Mouse (Mus musculus) megakaryocyte, adult 5-6 weeks (primary cell): ENCODE data around the gene Tbl1x. TPM values are rescaled to one million over a fixed set of nuclear protein-coding genes. Genes with fewer than 3 reads are reported as not detected.

Experiments
- ATAC-seq: 2 replicates; pipeline ENCODE4 v1.8.0; 2016; ENCODE audit warnings: mild to moderate bottlenecking, inconsistent platforms; ENCODE audit not compliant: poor library complexity, severe bottlenecking
- total RNA-seq, 2 experiments: library from RNA; stranded (forward) in 1 of 2; stranded (reverse) in 1 of 2; fragments of 153-499, 151-499 nt in 1 of 2; fragments of 221-1000, 200-1000 nt in 1 of 2; gene quantifications; 2 replicates each; pipeline versions ENCODE4 v1.2.3 to v1.2.4; 2015 to 2017

Gene Tbl1x
- total RNA-seq, 2 experiments from 2014 or later: 23.6 to 40.9 TPM

DNA sequence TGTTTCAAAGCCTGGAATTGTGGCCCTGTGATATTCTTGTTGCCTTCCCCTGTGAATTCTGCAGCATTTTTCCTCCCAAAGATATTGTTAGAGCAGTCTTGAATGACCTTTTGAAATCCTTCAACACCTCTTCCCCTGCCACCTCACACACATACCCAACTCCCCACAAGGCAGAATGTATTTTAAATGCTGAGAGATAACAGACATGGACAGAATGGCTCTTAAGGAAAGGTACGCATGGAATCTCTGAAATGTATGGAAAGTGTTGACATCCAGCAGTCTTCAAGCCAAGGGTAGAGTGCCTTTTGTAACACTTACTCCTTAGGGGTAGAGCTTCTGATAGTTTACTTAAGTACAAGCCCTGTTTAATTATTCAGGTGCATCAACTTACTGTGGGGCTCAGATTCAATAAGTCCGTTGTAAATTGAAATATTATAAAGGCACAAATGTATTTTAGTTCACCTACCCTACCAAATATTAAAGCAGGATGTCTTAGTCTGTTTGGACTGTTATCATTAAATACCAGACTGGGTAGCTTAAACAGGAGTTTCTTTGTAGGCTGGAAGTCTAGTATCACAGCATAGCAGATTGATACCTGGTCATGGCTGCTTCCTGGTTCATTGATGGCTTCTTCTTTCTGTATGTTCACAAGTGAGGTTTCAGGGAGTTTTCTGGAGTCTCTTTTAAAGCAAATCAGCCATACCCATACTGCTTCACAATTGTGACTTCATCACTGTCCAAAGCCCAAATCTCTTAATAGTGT is 92.9 kb downstream of the Tbl1x start:
- no peak for ATAC-seq

DNA sequence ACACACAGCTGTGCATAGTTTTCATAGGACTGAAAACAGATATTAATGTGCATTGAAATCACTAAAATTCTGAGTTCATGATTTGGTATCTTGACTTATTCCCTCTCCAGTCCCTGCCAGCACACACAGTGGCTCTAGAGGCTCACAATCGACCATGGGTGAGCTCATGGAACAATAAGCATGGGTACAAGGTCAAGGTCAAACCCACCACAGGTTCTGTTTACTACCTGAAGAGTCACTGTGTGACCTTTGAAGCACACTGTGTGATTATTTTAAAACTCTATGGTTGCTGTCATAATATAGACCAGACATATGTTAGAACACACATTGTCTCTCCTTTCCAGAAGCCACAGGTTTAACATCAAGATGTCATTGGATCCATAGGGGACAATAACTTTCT is 96.7 kb downstream of the Tbl1x start:
- ATAC-seq: no peak

DNA sequence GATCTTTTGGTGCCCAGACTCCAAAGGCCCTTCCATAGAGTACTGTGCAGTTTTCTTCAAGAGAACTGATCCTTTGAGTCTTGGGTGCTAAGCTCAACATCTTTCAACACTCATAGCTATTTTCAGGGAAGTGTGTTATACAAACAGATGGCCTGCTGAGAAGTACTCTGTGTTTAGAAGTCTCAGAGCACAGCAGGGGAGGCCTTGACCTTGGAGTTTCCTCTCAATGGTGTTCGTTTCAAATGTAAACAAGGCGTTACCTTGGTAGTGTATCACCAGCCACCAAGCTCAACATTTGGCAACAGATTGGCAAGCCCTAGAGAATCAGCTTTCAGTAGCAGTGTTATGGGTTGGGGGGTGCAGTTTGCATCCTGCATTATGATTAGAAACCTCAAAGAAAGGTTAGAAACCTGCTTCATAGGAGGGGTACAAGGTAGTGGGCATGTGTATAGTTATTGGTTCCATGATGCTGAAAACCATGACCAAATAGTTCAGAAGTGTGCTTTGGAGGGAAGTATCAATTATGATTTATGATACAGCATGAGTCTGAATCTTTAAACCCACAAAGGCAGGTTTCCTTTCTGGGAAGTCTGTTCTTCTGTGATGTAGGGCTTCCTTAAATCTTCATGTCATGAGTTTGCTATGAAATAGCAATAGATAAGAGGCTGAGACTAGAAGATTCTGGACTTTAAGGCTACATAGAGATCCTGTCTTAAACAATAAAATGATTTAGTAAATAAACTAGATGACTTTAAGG is 98.3 kb downstream of the Tbl1x start:
- ATAC-seq: no peak

DNA sequence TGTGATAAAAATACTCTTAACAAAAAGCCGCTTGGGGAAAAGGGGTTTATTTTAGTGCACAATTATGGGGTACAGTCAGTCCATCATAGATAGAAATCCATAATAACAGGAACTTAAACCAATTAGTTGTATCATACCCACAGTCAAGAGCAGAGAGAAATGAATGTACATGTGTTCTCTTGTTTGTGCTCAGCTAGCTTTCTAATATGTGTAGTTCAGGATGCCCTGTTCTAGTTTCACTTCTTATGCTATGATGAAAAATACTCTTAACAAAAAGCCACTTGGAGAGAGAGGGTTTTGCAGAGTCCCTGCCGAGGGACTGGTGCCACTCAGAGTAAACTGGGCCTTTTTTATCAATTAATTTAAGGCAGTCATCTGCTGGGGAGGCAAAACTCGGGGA is 101.1 kb downstream of the Tbl1x start:
- no peak for ATAC-seq

DNA sequence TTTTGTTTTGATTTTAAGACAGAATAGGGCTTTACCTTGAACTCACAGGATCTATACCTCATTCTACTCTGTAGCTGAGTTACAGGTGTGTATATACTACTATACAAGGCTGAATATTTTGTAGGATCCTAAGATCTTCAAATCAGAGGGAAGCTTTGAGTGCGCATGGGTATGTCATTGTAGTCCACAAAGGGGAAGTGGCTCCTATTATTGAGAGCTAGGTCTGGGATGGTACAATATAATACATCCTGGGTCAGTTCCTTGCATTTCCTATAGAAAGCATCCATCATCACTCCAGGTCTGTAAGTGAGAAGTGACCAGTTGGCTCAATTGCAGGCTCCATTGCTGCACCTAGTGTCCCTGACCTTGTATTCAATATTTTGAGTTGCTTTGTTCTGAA is 102.2 kb downstream of the Tbl1x start:
- peak; percentile 52 for ATAC-seq

DNA sequence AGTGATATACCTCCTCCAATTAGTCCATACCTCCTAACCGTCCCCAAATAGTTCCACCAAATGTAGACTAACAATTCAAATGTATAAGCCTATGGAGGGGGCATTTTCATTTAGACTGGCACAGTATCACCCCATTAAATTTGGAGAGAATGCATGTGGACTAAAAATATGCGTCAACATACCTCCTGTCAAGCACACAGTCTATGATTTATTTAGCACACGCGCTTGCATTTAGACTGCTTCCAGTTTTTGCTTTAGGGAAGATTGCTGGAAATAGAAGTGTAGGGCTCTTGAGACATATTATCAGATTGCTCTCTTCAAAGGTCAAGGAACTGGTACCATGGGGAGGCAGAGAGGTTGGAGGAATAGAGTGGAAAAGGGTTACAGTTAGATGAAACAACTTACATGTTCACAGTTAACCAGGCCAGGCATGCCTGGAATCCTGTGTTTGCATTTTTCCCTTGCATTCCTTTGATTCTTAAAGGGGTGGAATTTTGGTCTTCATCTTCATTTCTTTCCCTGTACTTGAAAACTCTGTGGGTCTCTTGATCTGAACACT is 105.0 kb downstream of the Tbl1x start:
- no peak for ATAC-seq

DNA sequence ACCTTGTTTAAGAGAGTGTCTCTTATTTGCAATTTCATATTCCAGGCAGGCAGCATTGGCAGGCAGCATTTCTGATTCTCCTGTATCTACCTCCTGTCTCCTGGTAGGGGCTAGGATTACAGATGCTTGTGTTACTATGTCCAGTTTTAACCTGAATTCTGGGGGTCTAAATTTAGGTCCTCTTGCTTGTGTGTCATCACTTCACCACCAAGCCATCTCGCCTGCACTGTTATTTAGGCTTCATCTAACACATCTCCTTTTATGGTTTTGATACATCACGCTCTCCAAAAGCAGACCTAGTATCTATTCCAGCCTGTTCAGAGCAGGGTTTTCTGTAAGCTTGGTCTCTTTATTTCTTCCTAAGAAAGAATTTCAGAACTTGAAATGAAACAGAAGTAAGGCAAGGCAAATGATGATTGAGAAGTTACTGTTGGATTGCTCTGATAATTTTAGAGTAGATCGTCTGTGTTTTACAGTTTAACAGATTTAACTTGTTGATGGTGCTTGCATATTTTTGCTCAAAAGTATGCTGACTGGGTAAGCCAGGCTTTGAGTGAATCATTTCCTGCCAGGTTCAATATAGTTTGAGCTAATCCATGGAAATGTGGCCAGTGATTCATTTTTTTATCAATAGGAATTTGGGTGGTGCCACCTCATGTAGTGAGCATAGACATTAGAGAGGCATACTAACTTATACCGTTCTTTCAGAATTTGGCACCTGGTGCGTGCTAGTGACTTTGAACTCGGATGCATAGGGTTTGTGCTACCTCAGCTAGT is 106.7 kb downstream of the Tbl1x start:
- no peak for ATAC-seq

DNA sequence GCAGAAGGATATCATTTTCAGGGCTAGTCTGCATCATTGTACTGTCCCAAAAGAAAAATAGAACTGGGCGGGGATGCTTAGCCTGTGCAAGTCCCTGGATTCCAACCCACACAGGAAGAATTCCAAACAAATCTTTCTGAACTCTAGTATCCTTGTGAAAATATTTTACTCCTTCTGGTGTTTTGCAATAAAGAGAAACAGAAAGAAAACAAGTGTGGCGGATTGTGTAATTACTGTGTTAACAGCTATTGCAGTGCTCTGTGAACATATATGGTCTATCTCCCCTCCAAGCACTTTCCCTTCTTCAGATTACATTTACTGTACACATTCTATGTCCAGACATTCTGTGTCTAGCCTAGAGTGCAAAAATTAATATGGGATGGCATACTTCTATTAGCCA is 119.6 kb downstream of the Tbl1x start:
- no peak; the same call in 1 of the 2 replicates for ATAC-seq

DNA sequence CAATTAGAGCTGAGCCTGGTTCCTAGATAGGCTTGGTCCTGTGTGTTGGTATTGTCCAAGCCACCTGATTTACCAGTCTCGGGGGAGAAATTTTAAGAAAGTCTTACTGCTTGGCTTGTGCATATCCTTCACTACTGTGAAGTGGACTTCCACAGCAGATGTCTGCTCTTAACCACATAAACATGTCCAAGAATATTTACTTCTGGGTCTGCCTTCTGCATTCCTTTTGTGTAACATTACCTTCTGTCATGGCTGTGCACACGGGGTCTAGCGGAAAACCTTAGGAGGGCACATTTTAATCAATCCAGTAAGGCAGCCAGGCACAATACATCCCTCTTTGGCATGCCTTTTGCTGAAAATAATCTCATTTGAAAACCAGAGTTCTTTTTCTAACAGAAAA is 125.7 kb downstream of the Tbl1x start:
- no peak for ATAC-seq

DNA sequence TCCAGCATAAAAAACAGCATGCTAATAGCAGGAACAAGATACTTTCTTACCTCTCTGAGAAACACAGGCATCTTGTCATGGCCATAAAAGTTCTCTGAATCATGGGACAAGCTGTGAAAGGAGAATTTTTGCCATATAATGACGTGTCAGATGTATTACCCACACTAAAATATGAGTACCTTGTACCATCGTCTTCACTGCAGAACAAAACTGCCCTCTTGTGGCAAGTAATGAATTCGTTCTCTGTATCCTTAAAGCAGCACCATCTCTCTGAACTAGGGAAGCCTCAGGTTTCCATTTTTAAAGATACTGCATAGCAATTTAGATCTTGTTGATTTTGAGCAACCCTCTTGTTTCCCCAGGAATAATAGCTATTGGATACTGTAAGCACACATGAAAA is 127.3 kb downstream of the Tbl1x start:
- ATAC-seq: peak; percentile 78

DNA sequence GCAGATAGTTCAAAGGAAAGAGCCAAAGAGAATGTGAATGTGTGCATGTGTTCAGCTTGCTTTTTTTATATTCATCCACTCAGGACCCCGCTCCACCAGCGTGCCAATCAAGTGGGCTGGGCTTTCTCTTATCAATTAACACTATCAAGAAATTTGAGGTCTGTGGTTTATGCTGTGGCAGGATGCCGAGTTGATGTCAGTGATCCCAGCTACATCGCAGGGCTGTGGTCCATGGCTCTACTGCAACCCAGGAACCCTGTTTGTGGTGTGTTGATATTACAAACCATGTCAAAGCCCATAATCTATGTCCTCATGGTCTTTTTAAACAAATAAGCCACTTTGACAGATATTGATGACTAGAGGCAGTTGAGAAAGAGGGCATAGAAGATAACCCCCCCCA is 129.5 kb downstream of the Tbl1x start:
- no peak for ATAC-seq

DNA sequence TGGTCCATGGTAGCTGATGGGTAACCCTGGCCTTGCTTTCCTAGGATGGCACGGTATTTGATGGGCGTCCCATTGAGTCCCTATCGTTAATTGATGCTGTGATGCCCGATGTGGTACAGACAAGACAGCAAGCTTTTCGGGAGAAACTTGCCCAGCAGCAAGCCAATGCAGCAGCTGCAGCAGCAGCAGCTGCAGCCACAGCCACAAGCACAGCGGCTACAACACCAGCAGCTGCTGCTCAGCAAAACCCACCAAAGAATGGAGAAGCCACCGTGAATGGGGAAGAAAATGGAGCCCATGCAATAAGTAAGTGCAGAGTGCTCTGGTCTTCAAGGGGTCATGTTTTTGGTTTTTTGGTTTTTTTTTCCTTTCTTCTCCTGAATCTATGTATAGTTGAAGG is 135.4 kb downstream of the Tbl1x start:
- ATAC-seq: no peak

DNA sequence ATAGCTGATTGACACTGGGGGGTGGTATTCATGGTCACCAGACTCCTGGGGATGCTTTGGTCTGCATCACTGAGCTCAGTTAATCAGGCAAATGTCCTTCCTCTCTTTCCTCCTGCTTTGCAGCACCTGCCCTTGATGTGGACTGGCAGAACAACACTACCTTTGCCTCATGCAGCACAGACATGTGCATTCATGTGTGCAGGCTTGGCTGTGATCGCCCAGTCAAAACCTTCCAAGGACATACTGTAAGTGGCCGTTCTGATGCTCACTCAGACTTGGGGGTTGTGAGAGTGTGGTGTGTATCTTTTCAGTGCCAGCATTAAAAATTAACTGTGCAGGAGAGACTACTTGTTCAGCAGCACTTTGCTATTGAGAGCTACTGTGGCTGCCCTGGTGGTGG is 139.4 kb downstream of the Tbl1x start:
- ATAC-seq: no peak

DNA sequence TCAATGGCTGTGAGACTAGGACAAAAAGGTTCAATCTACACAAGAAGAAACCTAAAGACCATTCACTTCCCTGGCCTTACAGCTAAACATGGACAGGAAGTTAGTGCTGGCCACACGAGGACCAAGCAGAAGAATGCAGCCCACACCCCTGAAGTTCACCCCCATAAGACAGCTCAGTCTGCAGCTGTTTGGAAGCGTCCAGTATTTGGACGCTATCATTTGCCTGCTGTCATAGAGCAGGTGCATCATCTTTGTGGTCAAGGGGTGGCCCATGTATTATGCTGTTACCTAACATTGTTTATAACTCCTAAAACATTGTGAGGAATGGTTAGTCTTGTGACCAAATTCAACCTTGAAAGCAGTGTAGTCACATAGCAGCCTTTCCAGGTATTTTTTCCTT is 151.2 kb downstream of the Tbl1x start:
- no peak for ATAC-seq

DNA sequence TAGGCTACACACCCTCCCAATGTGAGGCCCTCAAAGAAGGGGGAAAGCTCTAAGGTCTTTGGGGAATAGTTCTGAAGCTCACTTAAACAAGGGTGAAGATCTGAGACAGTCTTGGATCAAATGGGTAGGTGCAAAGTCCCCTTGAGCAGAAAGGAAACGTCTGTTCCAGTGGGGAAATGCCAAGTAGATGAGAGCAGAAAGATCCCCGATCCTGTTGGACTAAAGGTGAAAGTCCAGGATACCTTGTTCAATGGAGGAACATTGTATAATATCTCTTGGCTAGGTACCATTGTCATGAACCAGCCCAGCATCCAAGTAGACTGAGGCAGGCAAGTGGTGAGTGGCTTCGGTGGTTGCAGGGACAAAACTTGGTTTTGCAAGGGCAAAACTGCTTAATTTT is 152.5 kb downstream of the Tbl1x start:
- ATAC-seq: no peak

DNA sequence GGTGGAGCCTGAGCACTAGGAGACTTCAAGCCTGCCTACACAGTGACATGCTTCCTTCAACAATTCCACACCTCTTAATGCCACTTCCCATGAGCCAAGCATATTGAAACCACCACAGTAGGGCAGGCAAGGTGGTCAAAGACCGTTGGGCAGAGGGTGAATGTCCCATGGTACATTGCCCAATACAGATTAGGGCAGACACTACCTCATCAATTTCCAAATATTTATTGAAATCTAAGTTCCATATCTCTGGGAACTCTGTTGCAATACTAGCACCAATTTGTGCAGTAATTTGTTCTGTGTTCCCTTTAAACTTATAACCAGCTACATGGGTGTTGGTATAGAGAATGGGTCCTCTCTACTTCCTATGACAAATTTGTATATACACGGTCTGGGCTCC is 154.2 kb downstream of the Tbl1x start:
- no peak for ATAC-seq

DNA sequence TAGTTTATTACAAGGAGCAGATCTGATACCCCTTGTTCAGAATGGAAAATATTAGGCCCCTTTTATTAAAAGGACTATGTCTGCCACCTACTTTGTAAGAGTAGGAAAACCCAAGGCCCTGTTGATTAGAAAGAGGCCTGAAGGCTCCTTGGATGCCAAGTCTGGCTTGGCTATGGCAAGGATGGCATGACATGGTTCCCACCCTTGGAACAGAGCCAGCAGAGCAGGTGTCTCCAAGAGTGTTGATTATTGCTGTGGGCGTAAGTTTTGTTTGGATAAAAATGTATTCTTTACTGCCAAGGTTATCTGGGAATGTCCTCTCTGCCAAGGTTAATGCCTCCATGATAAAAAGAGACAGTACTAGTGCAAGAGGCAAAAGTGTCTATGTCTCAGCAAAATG is 156.1 kb downstream of the Tbl1x start:
- ATAC-seq: no peak

DNA sequence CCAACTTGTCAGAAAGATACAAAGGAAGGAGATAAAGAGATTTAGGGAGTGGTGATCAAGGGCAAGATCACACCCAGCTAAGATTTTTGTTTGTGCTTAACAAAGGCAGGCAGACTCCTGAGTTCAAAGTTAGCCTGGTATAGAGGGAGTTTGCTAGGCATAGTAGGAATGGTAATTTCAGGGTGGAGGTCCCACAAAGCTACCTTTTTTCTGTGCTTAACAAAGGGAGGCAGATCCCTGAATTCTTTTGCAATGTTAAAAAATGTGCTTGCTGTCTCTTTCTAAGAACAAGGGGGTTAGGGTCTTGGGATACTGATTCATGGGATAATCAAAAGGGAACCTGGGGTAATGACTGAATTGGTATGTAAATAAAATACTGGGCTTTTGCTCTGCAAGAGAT is 156.6 kb downstream of the Tbl1x start:
- no peak for ATAC-seq

DNA sequence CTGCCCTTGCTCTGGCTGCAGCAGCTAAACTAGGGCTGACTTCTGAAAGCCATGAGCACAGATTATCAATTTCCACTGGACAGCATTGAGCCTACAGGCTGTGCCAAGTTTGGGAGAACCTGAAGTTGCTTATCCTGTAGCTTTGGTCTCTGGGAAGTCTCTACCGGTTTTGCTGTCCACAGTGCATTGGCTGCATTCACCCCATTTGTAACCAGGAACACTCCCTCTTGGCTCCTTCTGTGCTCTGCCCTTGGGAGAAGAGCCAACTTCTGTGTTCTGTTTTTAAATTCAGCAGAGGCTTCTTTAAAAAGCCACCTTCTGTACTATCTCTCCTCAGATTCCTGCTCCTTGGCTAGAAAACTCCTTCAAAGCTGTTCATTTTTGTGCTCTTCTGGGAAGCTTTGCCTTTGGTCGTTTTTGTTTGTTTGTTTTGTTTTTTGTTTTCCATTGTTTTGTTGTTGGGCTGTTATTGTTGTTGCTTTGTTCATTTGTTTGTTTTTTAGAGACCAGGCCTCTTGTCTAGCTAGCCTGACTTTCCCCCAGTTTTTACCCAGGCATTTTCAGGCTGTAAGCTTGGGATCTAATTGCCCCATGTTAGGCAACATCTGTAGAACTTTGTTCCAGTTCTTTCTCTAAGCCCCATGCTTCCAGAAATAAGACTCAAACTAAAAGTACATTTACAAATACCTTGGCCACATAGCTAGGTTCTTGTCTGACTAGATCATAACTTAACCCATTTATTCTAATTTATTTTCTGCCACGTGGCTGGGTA is 159.2 kb downstream of the Tbl1x start:
- ATAC-seq: no peak
